10 mouse cellular contexts compared by ENCODE assay signal in genomic region chr6:23247512-23248312, GRCm38 (mm10). TPM values are rescaled to one million over a fixed set of nuclear protein-coding genes. Genes with fewer than 3 reads are reported as not detected.
DNase-seq lines count a peak whose midpoint lies in the region; ATAC-seq and TF ChIP-seq lines count a peak whose summit lies in the region.
"Had no signal": no experiment of that assay in that cellular context is flagged by ENCODE, and none has a peak within 500 bp of the region (broad histone marks: within the 10 kb centered on the region; RNA-seq: fewer than 3 reads in every experiment).

No protein-coding gene starts in this region.

- peak overlapping the region; percentile 45 for H3K4me3 ChIP-seq in heart, embryonic 11.5 days (ENCODE audit: low read depth, low read length)
- H3K4me3 ChIP-seq in ES-Bruce4 (ENCODE audit: low read depth, low read length): peak overlapping the region; percentile 45
- peak overlapping the region; percentile 21 for H3K4me3 ChIP-seq in forebrain, embryonic 15.5 days

- TF ChIP-seq CTCF in ES-Bruce4 (IDR thresholded peaks at IDR 0.05; ENCODE audit: low read depth, low read length): no peak

- H3K9ac ChIP-seq in heart, embryonic 11.5 days (ENCODE audit: low read depth, low read length): no peak overlapping the region
- H3K9ac ChIP-seq in ES-Bruce4 (ENCODE audit: low read depth, poor library complexity, severe bottlenecking): no peak overlapping the region
- no peak overlapping the region for H3K9ac ChIP-seq in forebrain, embryonic 15.5 days (replicated peaks)

- TF ChIP-seq POLR2A in ES-Bruce4 (IDR thresholded peaks at IDR 0.05; ENCODE audit: insufficient read depth, low read length): no peak

- no peak for TF ChIP-seq EP300 in ES-Bruce4 (IDR thresholded peaks at IDR 0.05; ENCODE audit: insufficient read depth, low read depth, low read length)

- under 1% methylated on average over 61 of the region's 61 CpGs for WGBS in heart, embryonic 11.5 days (ENCODE audit: insufficient replicate concordance)
- under 1% methylated on average over 61 of the region's 61 CpGs for WGBS in forebrain, embryonic 15.5 days

- DNase-seq in heart, adult 11 months: no peak
- no peak for DNase-seq in c-Kit-positive CD71-positive TER-119-positive erythroid progenitor cells, embryonic 14.5 days (ENCODE audit: low spot score)
- no peak for DNase-seq in urinary bladder, postnatal 4 days (ENCODE audit: low spot score in 2 of 2)
- no peak for DNase-seq in layer of hippocampus, postnatal 25 days (ENCODE audit: extremely low spot score in 1 of 2, low spot score in 1 of 2)
- DNase-seq: gastrocnemius, postnatal 14 days had no signal

- peaks cover 8% of the 10 kb centered on the region; the same call in 1 of the 2 replicates for H3K4me1 ChIP-seq in heart, embryonic 11.5 days (ENCODE audit: control insufficient read depth, insufficient read depth, low read length)
- no peaks in the 10 kb centered on the region for H3K4me1 ChIP-seq in ES-Bruce4 (ENCODE audit: control insufficient read depth, insufficient read depth, low read length)
- peaks cover 34% of the 10 kb centered on the region for H3K4me1 ChIP-seq in forebrain, embryonic 15.5 days

- peak overlapping the region; percentile 78 for H3K4me2 ChIP-seq in heart, embryonic 11.5 days
- peak overlapping the region; percentile 21 for H3K4me2 ChIP-seq in forebrain, embryonic 15.5 days (replicated peaks)

- H3K36me3 ChIP-seq in heart, embryonic 11.5 days (ENCODE audit: control insufficient read depth, insufficient read depth, low read length): no peaks in the 10 kb centered on the region
- no peaks in the 10 kb centered on the region for H3K36me3 ChIP-seq in ES-Bruce4 (ENCODE audit: control insufficient read depth, insufficient read depth, low read length, poor library complexity, severe bottlenecking)
- no peaks in the 10 kb centered on the region for H3K36me3 ChIP-seq in forebrain, embryonic 15.5 days

- ATAC-seq in heart, embryonic 11.5 days (replicated peaks; ENCODE audit: insufficient number of reproducible peaks, low FRiP score, low TSS enrichment): no peak
- ATAC-seq in forebrain, embryonic 15.5 days (replicated peaks): no peak
- peak; percentile 33 for ATAC-seq in megakaryocyte progenitor cell, adult 5-6 weeks (replicated peaks; ENCODE audit: poor library complexity)

- no peaks in the 10 kb centered on the region for H3K9me3 ChIP-seq in heart, embryonic 11.5 days (replicated peaks; ENCODE audit: control insufficient read depth, low read length)
- H3K9me3 ChIP-seq in ES-Bruce4 (replicated peaks; ENCODE audit: control insufficient read depth, insufficient read depth, low read length, poor library complexity, severe bottlenecking): no peaks in the 10 kb centered on the region
- H3K9me3 ChIP-seq in forebrain, embryonic 15.5 days: no peaks in the 10 kb centered on the region

- peaks cover 84% of the 10 kb centered on the region for H3K27me3 ChIP-seq in heart, embryonic 11.5 days (ENCODE audit: control insufficient read depth, insufficient read depth, low read length)
- H3K27me3 ChIP-seq in ES-Bruce4 (ENCODE audit: control insufficient read depth, insufficient read depth, low read length, poor library complexity, severe bottlenecking): peaks cover 24% of the 10 kb centered on the region
- H3K27me3 ChIP-seq in forebrain, embryonic 15.5 days: peaks cover 64% of the 10 kb centered on the region

- H3K27ac ChIP-seq in heart, embryonic 11.5 days (ENCODE audit: low read depth, low read length): no peak overlapping the region
- H3K27ac ChIP-seq in ES-Bruce4 (ENCODE audit: insufficient read depth, low read length): no peak overlapping the region
- no peak overlapping the region for H3K27ac ChIP-seq in forebrain, embryonic 15.5 days (replicated peaks)

RNA-seq across cellular contexts. Expression of gene Fezf1, which starts 0.5 kb away (rescaled TPM):
- not detected in 2 replicates for polyA plus RNA-seq in heart, embryonic 11.5 days (2014; fragmentation: Nextera tagmentation; extraction: Ambion mirVana)
- not detected in 2 replicates for polyA plus RNA-seq in ES-Bruce4 (2011; ENCODE audit: insufficient read depth, insufficient read length, low read depth, missing spikeins)
- 7.1 and 13.1 TPM in 2 replicates for polyA plus RNA-seq in forebrain, embryonic 15.5 days (2015; fragmentation: Nextera tagmentation; extraction: Ambion mirVana)
- total RNA-seq in megakaryocyte progenitor cell, adult 5-6 weeks (2015): not detected in 2 replicates
- 0.12 TPM in 1 of 2 replicates, not detected in the other for total RNA-seq in megakaryocyte progenitor cell, adult 5-6 weeks (2017)
- not detected for total RNA-seq in layer of hippocampus, postnatal 25 days (2021)
- total RNA-seq: gastrocnemius, postnatal 14 days had no signal
- polyA plus RNA-seq: C2C12 had no signal
